Mouse (Mus musculus) bone marrow macrophage, adult 2 months (primary cell): ENCODE results near the gene Ptprm.

Experiments
- CTCF ChIP-seq: IDR thresholded peaks from 2 replicates; pipeline ENCODE4 v1.5.1; 2012; ENCODE audit warnings: low read depth, mild to moderate bottlenecking, low read length, moderate library complexity
- POLR2A ChIP-seq: IDR thresholded peaks from 2 replicates; pipeline ENCODE4 v1.6.1; 2012; ENCODE audit warnings: mild to moderate bottlenecking, low read depth, low read length, borderline replicate concordance

DNA sequence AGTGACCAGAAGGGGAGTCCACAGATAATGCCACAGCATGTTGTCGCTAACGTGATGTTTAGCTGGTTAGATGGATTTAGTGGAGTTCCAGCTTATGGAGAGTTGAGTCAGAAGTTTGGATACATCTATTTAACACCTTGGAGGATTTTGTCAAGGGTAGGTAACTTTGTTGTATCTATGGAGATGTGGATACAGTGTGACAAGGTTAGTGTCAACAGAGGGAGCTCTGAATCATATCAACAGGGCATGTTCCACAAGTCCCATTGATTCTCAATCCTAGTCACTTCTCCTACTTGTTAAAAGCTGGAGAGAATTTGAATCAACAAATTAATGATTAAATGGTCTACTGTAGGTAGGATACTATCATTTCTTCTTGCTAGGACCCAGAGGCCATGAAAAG is 394.4 kb downstream of the Ptprm start:
- TF ChIP-seq POLR2A (no peak), CTCF (no peak)
